Comparison of ENCODE assay signal across 11 mouse cellular contexts in the genomic region with DNA sequence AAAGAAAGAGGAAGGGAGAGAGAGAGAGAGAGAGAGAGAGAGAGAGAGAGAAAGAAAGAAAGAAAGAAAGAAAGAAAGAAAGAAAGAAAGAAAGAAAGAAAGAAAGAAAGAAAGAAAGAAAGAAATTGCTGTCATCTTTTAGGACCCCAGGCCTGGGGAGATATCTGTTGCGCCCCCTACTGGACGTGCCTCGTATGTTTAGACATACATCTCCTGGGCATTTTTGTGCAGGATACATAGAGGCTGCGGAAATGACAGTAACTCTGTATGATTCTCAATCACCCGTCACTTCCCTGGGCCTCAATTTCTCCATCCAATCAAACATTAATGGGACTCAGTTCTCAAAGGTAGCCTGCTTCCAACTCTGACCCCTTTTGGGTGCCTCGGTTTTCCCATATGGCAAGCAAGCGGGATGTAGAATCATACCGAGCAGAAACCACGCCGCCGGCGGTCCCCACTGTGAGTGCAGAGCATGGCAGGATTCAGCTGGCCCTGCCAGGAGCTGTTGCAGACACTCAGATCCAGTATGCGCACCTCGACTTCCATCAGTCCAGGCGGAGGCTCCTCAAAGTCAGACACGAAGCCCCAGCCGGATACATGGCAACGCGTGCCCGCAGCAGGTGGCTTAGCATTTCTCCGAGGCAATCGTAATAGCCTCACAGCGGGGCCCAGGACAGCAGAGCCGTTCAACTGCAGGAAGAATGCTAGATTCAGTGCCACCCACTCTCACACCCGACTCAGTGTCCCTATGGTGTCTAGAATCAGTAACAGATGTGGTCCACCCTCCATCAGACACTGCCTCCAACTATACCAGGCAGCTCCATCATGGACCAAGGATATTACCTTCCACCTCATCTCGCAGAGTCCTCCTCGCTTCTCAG. TPM values are rescaled to one million over a fixed set of nuclear protein-coding genes. Genes with fewer than 3 reads are reported as not detected.
A peak's percentile ranks its signal among the peaks of the same experiment; 100 is the strongest.
DNase-seq lines count a peak whose midpoint lies in the region; ATAC-seq and TF ChIP-seq lines count a peak whose summit lies in the region.
"Had no signal": no experiment of that assay in that cellular context is flagged by ENCODE, and none has a peak within 500 bp of the region (broad histone marks: within the 10 kb centered on the region; RNA-seq: fewer than 3 reads in every experiment).

No protein-coding gene starts in this region.

- peaks cover 7% of the 10 kb centered on the region for H3K27me3 ChIP-seq in heart, postnatal 0 days (ENCODE audit: control insufficient read depth, insufficient read depth, low read length)
- H3K27me3 ChIP-seq in heart, embryonic 10.5 days (ENCODE audit: insufficient read depth, poor library complexity, severe bottlenecking), result peaks cover 54% of the 10 kb centered on the region
- no peaks in the 10 kb centered on the region for H3K27me3 ChIP-seq in thymus, adult 2 months (ENCODE audit: control insufficient read depth, insufficient read depth, low read length)

- H3K4me2 ChIP-seq in heart, postnatal 0 days (ENCODE audit: low read depth, low read length), result no peak overlapping the region
- H3K4me2 ChIP-seq: limb, embryonic 12.5 days had no signal

- H3K4me3 ChIP-seq in heart, postnatal 0 days (ENCODE audit: low read depth, low read length), result no peak overlapping the region
- H3K4me3 ChIP-seq in heart, embryonic 10.5 days, result no peak overlapping the region
- no peak overlapping the region for H3K4me3 ChIP-seq in thymus, adult 2 months (ENCODE audit: control insufficient read depth, insufficient read depth, low read length)
- H3K4me3 ChIP-seq: limb, embryonic 12.5 days had no signal

- no peak overlapping the region for H3K27ac ChIP-seq in heart, postnatal 0 days (ENCODE audit: low read depth)
- H3K27ac ChIP-seq in heart, embryonic 10.5 days, result no peak overlapping the region
- no peak overlapping the region for H3K27ac ChIP-seq in thymus, adult 2 months (ENCODE audit: control insufficient read depth, insufficient read depth, low read length)
- H3K27ac ChIP-seq: limb, embryonic 12.5 days had no signal

- no peaks in the 10 kb centered on the region for H3K36me3 ChIP-seq in heart, postnatal 0 days (replicated peaks; ENCODE audit: control insufficient read depth, insufficient read depth, low read length)
- no peaks in the 10 kb centered on the region for H3K36me3 ChIP-seq in heart, embryonic 10.5 days
- H3K36me3 ChIP-seq in thymus, adult 2 months (ENCODE audit: control insufficient read depth, insufficient read depth, low read length), result no peaks in the 10 kb centered on the region
- H3K36me3 ChIP-seq: limb, embryonic 12.5 days had no signal

- no peak for DNase-seq in heart, postnatal 0 days (ENCODE audit: low spot score)
- no peak for DNase-seq in heart, embryonic 10.5 days (ENCODE audit: low spot score)
- peak; percentile 61 for DNase-seq in thymus, adult 2 months
- DNase-seq in thymus, adult 18-20 months, result no peak
- peak; percentile 77 for DNase-seq in induced T-regulatory cell, adult 2 months (ENCODE audit: low read depth)
- peak; percentile 48 to 50 for DNase-seq in thymus, postnatal 36 days
- no peak for DNase-seq in right cerebral cortex, postnatal 36 days (ENCODE audit: low spot score in 2 of 2)
- no peak for DNase-seq in heart, adult 8-10 months (ENCODE audit: low spot score)

- peaks cover 4% of the 10 kb centered on the region; the same call in 1 of the 2 replicates for H3K4me1 ChIP-seq in heart, postnatal 0 days (ENCODE audit: control insufficient read depth, insufficient read depth)
- H3K4me1 ChIP-seq in heart, embryonic 10.5 days, result peaks cover 21% of the 10 kb centered on the region
- H3K4me1 ChIP-seq in thymus, adult 2 months (replicated peaks; ENCODE audit: control insufficient read depth, insufficient read depth, low read length), result peaks cover 59% of the 10 kb centered on the region

- 41% methylated on average over 27 of the region's 27 CpGs for WGBS in heart, postnatal 0 days
- 37% methylated on average over 27 of the region's 27 CpGs for WGBS in heart, embryonic 10.5 days
- 86% methylated on average over 27 of the region's 27 CpGs for WGBS in thymus, adult 2 months

- peak; percentile 41 for TF ChIP-seq CTCF in heart, postnatal 0 days (IDR thresholded peaks at IDR 0.05; ENCODE audit: low read depth)
- no peak for TF ChIP-seq CTCF in thymus, adult 2 months (IDR thresholded peaks at IDR 0.05; ENCODE audit: borderline replicate concordance, control insufficient read depth, extremely low read depth, insufficient read depth, low read length, poor library complexity)

- no peaks in the 10 kb centered on the region for H3K9me3 ChIP-seq in heart, postnatal 0 days (replicated peaks; ENCODE audit: control insufficient read depth, low read length)
- H3K9me3 ChIP-seq in heart, embryonic 10.5 days, result no peaks in the 10 kb centered on the region
- H3K9me3 ChIP-seq: limb, embryonic 12.5 days had no signal

- ATAC-seq in heart, postnatal 0 days (ENCODE audit: insufficient read depth, low read depth), result no peak

- TF ChIP-seq EP300 in heart, postnatal 0 days (IDR thresholded peaks at IDR 0.05; ENCODE audit: low read depth), result no peak

- H3K9ac ChIP-seq in heart, postnatal 0 days (replicated peaks; ENCODE audit: low read depth, low read length), result no peak overlapping the region
- H3K9ac ChIP-seq: limb, embryonic 12.5 days had no signal

- no peak for TF ChIP-seq POLR2A in thymus, adult 2 months (IDR thresholded peaks at IDR 0.05; ENCODE audit: control insufficient read depth, extremely low read depth, insufficient read depth, low read length, poor library complexity)

RNA-seq across cellular contexts. Expression of a gene that starts 6.6 kb away (rescaled TPM):
- 1.3 and 1.4 TPM in 2 replicates for total RNA-seq in heart, postnatal 0 days (2014; rRNA removed; ENCODE audit: low replicate concordance)
- not detected in 2 replicates for polyA plus RNA-seq in heart, postnatal 0 days (2015; fragmentation: Nextera tagmentation; extraction: Ambion mirVana)
- polyA plus RNA-seq in heart, embryonic 10.5 days (2016; fragmentation: Nextera tagmentation; extraction: Ambion mirVana), result not detected in 2 replicates
- polyA plus RNA-seq in thymus, adult 2 months (2012; rRNA removed), result 23.4 and 30.1 TPM in 2 replicates
- total RNA-seq in heart, adult 8-10 months (2022), result not detected
- polyA plus RNA-seq: limb, embryonic 12.5 days; stomach, embryonic 14.5 days had no signal

RNA-seq across cellular contexts. Expression of a gene that starts 7.1 kb away (rescaled TPM):
- total RNA-seq in heart, postnatal 0 days (2014; rRNA removed; ENCODE audit: low replicate concordance), result 21.4 and 28.0 TPM in 2 replicates
- polyA plus RNA-seq in heart, postnatal 0 days (2015; fragmentation: Nextera tagmentation; extraction: Ambion mirVana), result 13.2 and 13.7 TPM in 2 replicates
- 7.9 and 8.0 TPM in 2 replicates for polyA plus RNA-seq in heart, embryonic 10.5 days (2016; fragmentation: Nextera tagmentation; extraction: Ambion mirVana)
- 15.9 and 17.1 TPM in 2 replicates for polyA plus RNA-seq in thymus, adult 2 months (2012; rRNA removed)
- total RNA-seq in heart, adult 8-10 months (2022), result 1 to 10 TPM; 2.9 to 5.8 (median 3.6) TPM

RNA-seq across cellular contexts. Expression of a gene that starts 9.2 kb away (rescaled TPM):
- total RNA-seq in heart, postnatal 0 days (2014; rRNA removed; ENCODE audit: low replicate concordance), result 31.2 and 52.3 TPM in 2 replicates
- polyA plus RNA-seq in heart, postnatal 0 days (2015; fragmentation: Nextera tagmentation; extraction: Ambion mirVana), result 39.8 and 44.0 TPM in 2 replicates
- polyA plus RNA-seq in heart, embryonic 10.5 days (2016; fragmentation: Nextera tagmentation; extraction: Ambion mirVana), result 80.7 and 83.1 TPM in 2 replicates
- polyA plus RNA-seq in thymus, adult 2 months (2012; rRNA removed), result 63.7 and 87.8 TPM in 2 replicates
- 10 to 100 TPM; 37.8 to 53.8 (median 51.7) TPM for total RNA-seq in heart, adult 8-10 months (2022)

RNA-seq across cellular contexts. Expression of a gene that starts 17.4 kb away (rescaled TPM):
- total RNA-seq in heart, postnatal 0 days (2014; rRNA removed; ENCODE audit: low replicate concordance), result 38.6 and 67.5 TPM in 2 replicates
- 35.9 and 37.6 TPM in 2 replicates for polyA plus RNA-seq in heart, postnatal 0 days (2015; fragmentation: Nextera tagmentation; extraction: Ambion mirVana)
- 84.4 and 113 TPM in 2 replicates for polyA plus RNA-seq in heart, embryonic 10.5 days (2016; fragmentation: Nextera tagmentation; extraction: Ambion mirVana)
- polyA plus RNA-seq in thymus, adult 2 months (2012; rRNA removed), result 375 and 472 TPM in 2 replicates
- 10 to 100 TPM; 20.2 to 23.2 (median 21.5) TPM for total RNA-seq in heart, adult 8-10 months (2022)

RNA-seq across cellular contexts. Expression of a gene that starts 29.3 kb away (rescaled TPM):
- not detected in 2 replicates for total RNA-seq in heart, postnatal 0 days (2014; rRNA removed; ENCODE audit: low replicate concordance)
- polyA plus RNA-seq in heart, postnatal 0 days (2015; fragmentation: Nextera tagmentation; extraction: Ambion mirVana), result 0.14 TPM in 1 of 2 replicates, not detected in the other
- 0.11 and 0.16 TPM in 2 replicates for polyA plus RNA-seq in heart, embryonic 10.5 days (2016; fragmentation: Nextera tagmentation; extraction: Ambion mirVana)
- not detected in 2 replicates for polyA plus RNA-seq in thymus, adult 2 months (2012; rRNA removed)
- not detected for total RNA-seq in heart, adult 8-10 months (2022)
- total RNA-seq: common myeloid progenitor, adult 5-6 weeks had no signal

Comparison
In these comparisons a context has a peak if more than half of its experiments do, and no peak if none do; other contexts are left out.
1. DNase-seq: peak in thymus, adult 2 months (single experiment), induced T-regulatory cell, adult 2 months (single experiment) and thymus, postnatal 36 days (2 of 2); none in heart, postnatal 0 days (single experiment), heart, embryonic 10.5 days (single experiment), thymus, adult 18-20 months (0 of 2), right cerebral cortex, postnatal 36 days (0 of 2) and heart, adult 8-10 months (single experiment).
2. RNA of a gene that starts 6.6 kb away (polyA plus RNA-seq): 23.4 to 30.1 TPM in thymus, adult 2 months; not detected in heart, postnatal 0 days and not detected in heart, embryonic 10.5 days; every median in the first group is over 10 times any median in the second.